Mouse (Mus musculus): ENCODE results near the gene Bloc1s1.

DNA sequence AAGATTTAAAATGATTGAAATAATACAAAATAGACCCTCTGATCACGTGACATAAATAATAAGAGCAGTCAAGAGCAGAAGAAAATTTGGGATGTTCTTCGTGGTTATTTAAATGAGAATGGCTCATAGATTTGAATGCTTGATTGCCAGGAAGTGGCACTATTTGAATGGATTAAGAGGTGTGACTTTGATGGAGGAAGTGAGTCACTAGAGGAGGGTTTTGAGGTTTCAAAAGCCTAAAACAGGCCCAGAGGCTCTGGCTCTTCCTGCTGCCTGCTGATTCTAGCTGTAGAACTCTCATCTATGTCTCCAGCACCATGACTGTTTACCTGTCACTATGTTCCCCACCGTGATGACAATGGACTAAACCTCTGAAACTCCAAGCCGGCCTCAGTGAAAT, 49.0 kb upstream of the Bloc1s1 start:
- TF ChIP-seq CTCF (IDR thresholded peaks at IDR 0.05; ENCODE audit: control insufficient read depth, insufficient read depth, low read length) (no peak), POLR2A (IDR thresholded peaks at IDR 0.05; ENCODE audit: borderline replicate concordance, control insufficient read depth, low read depth, low read length) (no peak)

Measured in bone marrow, adult 2 months (tissue).